Mouse (Mus musculus) CH12.LX (cell line): ENCODE results near the gene Tut7.

Source experiments
- BHLHE40 ChIP-seq: IDR thresholded peaks from 2 replicates; pipeline ENCODE4 v1.6.1; 2011; ENCODE audit warnings: mild to moderate bottlenecking, low read depth, low read length, improper control_type of control experiment
- CTCF ChIP-seq, 2 experiments: IDR thresholded peaks in 1 of 2; conservative IDR thresholded peaks in 1 of 2; 2 replicates each; pipeline ENCODE4 v1.5.1; 2011 to 2012; ENCODE audit warnings: low read depth in 2 of 2, low read length in 2 of 2, improper control_type of control experiment in 1 of 2, inconsistent platforms in 1 of 2, mild to moderate bottlenecking in 1 of 2, moderate library complexity in 1 of 2
- EP300 ChIP-seq: IDR thresholded peaks from 2 replicates; pipeline ENCODE4 v1.6.1; 2011; ENCODE audit warnings: low read length, improper control_type of control experiment
- JUN ChIP-seq: IDR thresholded peaks from 2 replicates; pipeline ENCODE4 v1.6.1; 2011; ENCODE audit warnings: low read depth, mild to moderate bottlenecking, low read length, improper control_type of control experiment, moderate library complexity; ENCODE audit not compliant: insufficient read depth
- JUND ChIP-seq: conservative IDR thresholded peaks from 2 replicates; pipeline ENCODE4 v1.6.1; 2011; ENCODE audit warnings: low read depth, low read length, improper control_type of control experiment
- POLR2A ChIP-seq: IDR thresholded peaks from 2 replicates; pipeline ENCODE4 v1.6.1; 2011; ENCODE audit warnings: low read depth, mild to moderate bottlenecking, improper control_type of control experiment, low read length
- SIN3A ChIP-seq: IDR thresholded peaks from 2 replicates; pipeline ENCODE4 v1.6.1; 2012; ENCODE audit warnings: low read length, improper control_type of control experiment, inconsistent platforms
- TCF12 ChIP-seq: IDR thresholded peaks from 2 replicates; pipeline ENCODE4 v1.6.1; 2014; ENCODE audit warnings: low read depth, mild to moderate bottlenecking, inconsistent platforms, low read length, improper control_type of control experiment
- USF2 ChIP-seq: conservative IDR thresholded peaks from 2 replicates; pipeline ENCODE4 v1.6.1; 2011; ENCODE audit warnings: low read depth, low read length, improper control_type of control experiment
- ZKSCAN1 ChIP-seq: IDR thresholded peaks from 2 replicates; pipeline ENCODE4 v1.6.1; 2012; ENCODE audit warnings: low read depth, inconsistent platforms, low read length, improper control_type of control experiment, borderline replicate concordance

DNA sequence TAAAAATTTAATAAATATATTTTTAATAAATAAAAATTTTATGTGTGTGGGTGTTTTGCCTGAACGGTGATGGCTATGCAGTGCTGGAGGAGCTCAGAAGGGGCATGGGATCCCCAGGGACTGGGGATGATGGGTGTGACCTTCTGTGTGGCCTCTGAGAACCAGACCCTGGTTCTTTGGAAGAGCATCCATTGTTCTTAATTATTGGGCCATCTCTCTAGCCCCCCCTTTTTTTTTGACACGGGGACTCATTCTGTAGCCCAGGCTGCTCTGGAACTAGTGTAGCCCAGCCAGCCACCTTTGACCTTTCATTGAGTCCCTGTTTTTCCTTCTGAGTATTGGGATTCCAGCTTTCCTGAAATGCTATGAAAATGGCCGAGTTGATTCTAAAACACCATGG, 13.9 kb upstream of the Tut7 start:
- TF ChIP-seq TCF12 (no peak), JUND (no peak), USF2 (no peak), EP300 (no peak), CTCF (conservative IDR thresholded peaks at IDR 0.05 in 1 of 2, IDR thresholded peaks at IDR 0.05 in 1 of 2; ENCODE audit: low read depth in 2 of 2, low read length in 2 of 2) (no peak), JUN (no peak), ZKSCAN1 (no peak), SIN3A (no peak), BHLHE40 (no peak), POLR2A (no peak)
